Mouse (Mus musculus): Measurements from ENCODE around the gene Hesx1. TPM values are rescaled to one million over a fixed set of nuclear protein-coding genes. Genes with fewer than 3 reads are reported as not detected.

Hesx1 gene
- polyA plus RNA-seq, 1 experiment from 2014 or later, result not detected

GRCm38 (mm10) chr14:27000386-27000785 is 6.2 kb downstream of the Hesx1 start:
- Histone ChIP-seq H3K36me3 (ENCODE audit: control insufficient read depth, insufficient read depth, low read length) (no peaks in the 10 kb centered on the region), H3K4me3 (ENCODE audit: low read length) (no peak overlapping the region), H3K9me3 (ENCODE audit: control insufficient read depth, low read length) (no peaks in the 10 kb centered on the region), H3K4me2 (ENCODE audit: low read depth, low read length) (no peak overlapping the region), H3K27ac (ENCODE audit: low read length) (no peak overlapping the region), H3K9ac (ENCODE audit: low read length) (no peak overlapping the region), H3K4me1 (replicated peaks; ENCODE audit: control insufficient read depth, insufficient read depth, low read length) (no peaks in the 10 kb centered on the region), H3K27me3 (ENCODE audit: control insufficient read depth, insufficient read depth, low read depth, low read length) (peaks cover 13% of the 10 kb centered on the region)
- 4% methylated on average over 11 of the region's 11 CpGs for WGBS
- no peak for ATAC-seq (ENCODE audit: low read depth)

- H3K4me3 ChIP-seq (ENCODE audit: low read length), result no peak overlapping the region
- H3K9ac ChIP-seq (ENCODE audit: low read length), result no peak overlapping the region
- H3K36me3 ChIP-seq (ENCODE audit: control insufficient read depth, insufficient read depth, low read length), result no peaks in the 10 kb centered on the region
- H3K9me3 ChIP-seq (ENCODE audit: control insufficient read depth, low read length), result no peaks in the 10 kb centered on the region
- H3K27me3 ChIP-seq (ENCODE audit: control insufficient read depth, insufficient read depth, low read depth, low read length), result peaks cover 16% of the 10 kb centered on the region
- no peak overlapping the region for H3K4me2 ChIP-seq (ENCODE audit: low read depth, low read length)
- WGBS, result 59% methylated on average over 7 of the region's 7 CpGs
- ATAC-seq (ENCODE audit: low read depth), result no peak
- no peaks in the 10 kb centered on the region for H3K4me1 ChIP-seq (replicated peaks; ENCODE audit: control insufficient read depth, insufficient read depth, low read length)
- no peak overlapping the region for H3K27ac ChIP-seq (ENCODE audit: low read length)
Measured at GRCm38 (mm10) chr14:27004906-27005305, 10.7 kb downstream of the Hesx1 start.

GRCm38 (mm10) chr14:27005937-27006336 is 11.7 kb downstream of the Hesx1 start:
- no peak overlapping the region for H3K9ac ChIP-seq (ENCODE audit: low read length)
- no peaks in the 10 kb centered on the region for H3K36me3 ChIP-seq (ENCODE audit: control insufficient read depth, insufficient read depth, low read length)
- 39% methylated on average over 6 of the region's 6 CpGs for WGBS
- H3K4me1 ChIP-seq (replicated peaks; ENCODE audit: control insufficient read depth, insufficient read depth, low read length), result no peaks in the 10 kb centered on the region
- H3K27me3 ChIP-seq (ENCODE audit: control insufficient read depth, insufficient read depth, low read depth, low read length), result peaks cover 16% of the 10 kb centered on the region
- H3K4me2 ChIP-seq (ENCODE audit: low read depth, low read length), result no peak overlapping the region
- no peaks in the 10 kb centered on the region for H3K9me3 ChIP-seq (ENCODE audit: control insufficient read depth, low read length)
- H3K4me3 ChIP-seq (ENCODE audit: low read length), result no peak overlapping the region
- ATAC-seq (ENCODE audit: low read depth), result no peak
- H3K27ac ChIP-seq (ENCODE audit: low read length), result no peak overlapping the region

- Histone ChIP-seq H3K9me3 (ENCODE audit: control insufficient read depth, low read length) (no peaks in the 10 kb centered on the region), H3K27ac (ENCODE audit: low read length) (no peak overlapping the region), H3K4me3 (ENCODE audit: low read length) (no peak overlapping the region), H3K9ac (ENCODE audit: low read length) (no peak overlapping the region), H3K4me1 (replicated peaks; ENCODE audit: control insufficient read depth, insufficient read depth, low read length) (no peaks in the 10 kb centered on the region), H3K36me3 (ENCODE audit: control insufficient read depth, insufficient read depth, low read length) (no peaks in the 10 kb centered on the region), H3K27me3 (ENCODE audit: control insufficient read depth, insufficient read depth, low read depth, low read length) (peaks cover 20% of the 10 kb centered on the region), H3K4me2 (ENCODE audit: low read depth, low read length) (no peak overlapping the region)
- no peak for ATAC-seq (ENCODE audit: low read depth)
- 81% methylated on average over 5 of the region's 5 CpGs for WGBS
Measured at GRCm38 (mm10) chr14:27011561-27011960, 17.3 kb downstream of the Hesx1 start.

GRCm38 (mm10) chr14:27013658-27014057 is 19.4 kb downstream of the Hesx1 start:
- no peak overlapping the region for H3K4me2 ChIP-seq (ENCODE audit: low read depth, low read length)
- ATAC-seq (ENCODE audit: low read depth), result peak; percentile 38; the same call in 1 of the 2 replicates
- no peaks in the 10 kb centered on the region for H3K4me1 ChIP-seq (replicated peaks; ENCODE audit: control insufficient read depth, insufficient read depth, low read length)
- H3K9ac ChIP-seq (ENCODE audit: low read length), result no peak overlapping the region
- H3K27me3 ChIP-seq (ENCODE audit: control insufficient read depth, insufficient read depth, low read depth, low read length), result peaks cover 16% of the 10 kb centered on the region
- WGBS, result 31% methylated on average over 4 of the region's 4 CpGs
- no peaks in the 10 kb centered on the region for H3K36me3 ChIP-seq (ENCODE audit: control insufficient read depth, insufficient read depth, low read length)
- H3K9me3 ChIP-seq (ENCODE audit: control insufficient read depth, low read length), result no peaks in the 10 kb centered on the region
- H3K27ac ChIP-seq (ENCODE audit: low read length), result no peak overlapping the region
- H3K4me3 ChIP-seq (ENCODE audit: low read length), result no peak overlapping the region

GRCm38 (mm10) chr14:27017936-27018335 is 23.7 kb downstream of the Hesx1 start:
- peaks cover 9% of the 10 kb centered on the region for H3K27me3 ChIP-seq (ENCODE audit: control insufficient read depth, insufficient read depth, low read depth, low read length)
- H3K9ac ChIP-seq (ENCODE audit: low read length), result no peak overlapping the region
- no peak overlapping the region for H3K27ac ChIP-seq (ENCODE audit: low read length)
- WGBS, result 86% methylated on average over 2 of the region's 2 CpGs
- no peaks in the 10 kb centered on the region for H3K9me3 ChIP-seq (ENCODE audit: control insufficient read depth, low read length)
- no peaks in the 10 kb centered on the region; the same call in 1 of the 2 replicates for H3K4me1 ChIP-seq (replicated peaks; ENCODE audit: control insufficient read depth, insufficient read depth, low read length)
- H3K36me3 ChIP-seq (ENCODE audit: control insufficient read depth, insufficient read depth, low read length), result no peaks in the 10 kb centered on the region
- no peak overlapping the region for H3K4me2 ChIP-seq (ENCODE audit: low read depth, low read length)
- no peak overlapping the region for H3K4me3 ChIP-seq (ENCODE audit: low read length)
- no peak for ATAC-seq (ENCODE audit: low read depth)

GRCm38 (mm10) chr14:27019850-27020249 is 25.6 kb downstream of the Hesx1 start:
- WGBS, result 45% methylated on average over 14 of the region's 14 CpGs
- H3K27ac ChIP-seq (ENCODE audit: low read length), result no peak overlapping the region

GRCm38 (mm10) chr14:27022876-27023275 is 28.7 kb downstream of the Hesx1 start:
- Histone ChIP-seq H3K4me2 (ENCODE audit: low read depth, low read length) (no peak overlapping the region), H3K9me3 (ENCODE audit: control insufficient read depth, low read length) (no peaks in the 10 kb centered on the region), H3K4me3 (ENCODE audit: low read length) (no peak overlapping the region), H3K27ac (ENCODE audit: low read length) (no peak overlapping the region), H3K36me3 (ENCODE audit: control insufficient read depth, insufficient read depth, low read length) (no peaks in the 10 kb centered on the region), H3K9ac (ENCODE audit: low read length) (no peak overlapping the region), H3K27me3 (ENCODE audit: control insufficient read depth, insufficient read depth, low read depth, low read length) (peaks cover 5% of the 10 kb centered on the region), H3K4me1 (replicated peaks; ENCODE audit: control insufficient read depth, insufficient read depth, low read length) (no peaks in the 10 kb centered on the region; the same call in 1 of the 2 replicates)
- WGBS, result 43% methylated on average over 11 of the region's 11 CpGs
- no peak for ATAC-seq (ENCODE audit: low read depth)

More at GRCm38 (mm10) chr14:27019850-27020249, 25.6 kb downstream of the Hesx1 start:
- Histone ChIP-seq H3K4me3 (ENCODE audit: low read length) (no peak overlapping the region), H3K4me2 (ENCODE audit: low read depth, low read length) (no peak overlapping the region), H3K9ac (ENCODE audit: low read length) (no peak overlapping the region), H3K27me3 (ENCODE audit: control insufficient read depth, insufficient read depth, low read depth, low read length) (peaks cover 9% of the 10 kb centered on the region), H3K36me3 (ENCODE audit: control insufficient read depth, insufficient read depth, low read length) (no peaks in the 10 kb centered on the region), H3K9me3 (ENCODE audit: control insufficient read depth, low read length) (no peaks in the 10 kb centered on the region), H3K4me1 (replicated peaks; ENCODE audit: control insufficient read depth, insufficient read depth, low read length) (no peaks in the 10 kb centered on the region; the same call in 1 of the 2 replicates)
- 0 out of 2 replicates have a peak, but pooled peaks have one; percentile 34 for ATAC-seq (ENCODE audit: low read depth)

- Histone ChIP-seq H3K36me3 (ENCODE audit: control insufficient read depth, insufficient read depth, low read length) (no peaks in the 10 kb centered on the region), H3K9me3 (ENCODE audit: control insufficient read depth, low read length) (no peaks in the 10 kb centered on the region), H3K4me1 (replicated peaks; ENCODE audit: control insufficient read depth, insufficient read depth, low read length) (no peaks in the 10 kb centered on the region; the same call in 1 of the 2 replicates), H3K4me3 (ENCODE audit: low read length) (no peak overlapping the region), H3K4me2 (ENCODE audit: low read depth, low read length) (no peak overlapping the region), H3K27me3 (ENCODE audit: control insufficient read depth, insufficient read depth, low read depth, low read length) (peaks cover 5% of the 10 kb centered on the region), H3K9ac (ENCODE audit: low read length) (no peak overlapping the region), H3K27ac (ENCODE audit: low read length) (no peak overlapping the region)
- 56% methylated on average over 4 of the region's 4 CpGs for WGBS
- ATAC-seq (ENCODE audit: low read depth), result no peak
Measured at GRCm38 (mm10) chr14:27024664-27025063, 30.4 kb downstream of the Hesx1 start.

- H3K4me2 ChIP-seq (ENCODE audit: low read depth, low read length), result no peak overlapping the region
- WGBS, result 4% methylated on average over 15 of the region's 15 CpGs
- no peaks in the 10 kb centered on the region for H3K4me1 ChIP-seq (replicated peaks; ENCODE audit: control insufficient read depth, insufficient read depth, low read length)
- H3K4me3 ChIP-seq (ENCODE audit: low read length), result no peak overlapping the region
- ATAC-seq (ENCODE audit: low read depth), result peak; percentile 57; the same call in 1 of the 2 replicates
- no peaks in the 10 kb centered on the region for H3K36me3 ChIP-seq (ENCODE audit: control insufficient read depth, insufficient read depth, low read length)
- H3K27me3 ChIP-seq (ENCODE audit: control insufficient read depth, insufficient read depth, low read depth, low read length), result no peaks in the 10 kb centered on the region; the same call in 1 of the 2 replicates
- H3K9ac ChIP-seq (ENCODE audit: low read length), result no peak overlapping the region
- no peak overlapping the region for H3K27ac ChIP-seq (ENCODE audit: low read length)
- H3K9me3 ChIP-seq (ENCODE audit: control insufficient read depth, low read length), result no peaks in the 10 kb centered on the region
Measured at GRCm38 (mm10) chr14:27029771-27030173, 35.6 kb downstream of the Hesx1 start.

Measured in lung, embryonic 16.5 days (tissue).